Mouse (Mus musculus): ENCODE data around the gene Commd7. TPM values are rescaled to one million over a fixed set of nuclear protein-coding genes. Genes with fewer than 3 reads are reported as not detected.
A peak's percentile ranks its signal among the peaks of the same experiment; 100 is the strongest.

Commd7 gene
- total RNA-seq, 1 experiment, result 12.7 TPM

- Histone ChIP-seq H3K9me3 (ENCODE audit: control insufficient read depth, insufficient read depth, low read depth, low read length) (no peaks in the 10 kb centered on the region), H3K36me3 (ENCODE audit: control insufficient read depth, insufficient read depth, low read length, poor library complexity, severe bottlenecking) (no peaks in the 10 kb centered on the region), H3K4me1 (ENCODE audit: control insufficient read depth in 2 of 2, insufficient read depth in 2 of 2, low read length in 2 of 2, poor library complexity in 1 of 2) (peaks cover 12 to 30% of the 10 kb centered on the region in 2 experiments; a peak in 3 of 4 replicates), H3K9ac (ENCODE audit: insufficient read depth, low read depth, low read length, poor library complexity, severe bottlenecking) (peak overlapping the region; percentile 43; the same call in 1 of the 2 replicates), H3K27ac (ENCODE audit: insufficient read depth, low read depth, low read length, poor library complexity, severe bottlenecking) (peak overlapping the region; percentile 74; the same call in 1 of the 2 replicates), H3K4me3 (ENCODE audit: insufficient read depth in 1 of 2, low read depth in 1 of 2, low read length in 2 of 2, poor library complexity in 1 of 2, severe bottlenecking in 1 of 2) (no peak overlapping the region)
- no peak for DNase-seq (ENCODE audit: low read depth, low spot score)
- in situ Hi-C loops (cut with MboI; ENCODE audit: low sequenced_read_pairs in 2 of 2, unreplicated experiment in 2 of 2), result loop anchor here (10.0 to 25.0 kb wide), 2 partner anchors 96 to 99 kb away; partner anchors contain the start of gene 4930404H24Rik (in 1 of the 2)
- no peak for TF ChIP-seq MAFK (IDR thresholded peaks at IDR 0.05; ENCODE audit: insufficient read depth, low read depth, low read length)
- no peak for TF ChIP-seq ZC3H11A (IDR thresholded peaks at IDR 0.05; ENCODE audit: borderline replicate concordance, low read depth, low read length)
- no peak for TF ChIP-seq ZNF384 (IDR thresholded peaks at IDR 0.05; ENCODE audit: low read depth, low read length)
- no peak for TF ChIP-seq CHD2 (IDR thresholded peaks at IDR 0.05; ENCODE audit: low read depth, low read length)
- TF ChIP-seq HCFC1 (IDR thresholded peaks at IDR 0.05; ENCODE audit: borderline replicate concordance, insufficient read depth, low read length), result no peak
Observed at GRCm38 (mm10) chr2:153583641-153584049, 48.9 kb downstream of the Commd7 start.

GRCm38 (mm10) chr2:153582876-153583585 lies 49.5 kb downstream of the Commd7 start:
- no peaks in the 10 kb centered on the region for H3K36me3 ChIP-seq (ENCODE audit: control insufficient read depth, insufficient read depth, low read length, poor library complexity, severe bottlenecking)
- no peaks in the 10 kb centered on the region for H3K9me3 ChIP-seq (ENCODE audit: control insufficient read depth, insufficient read depth, low read depth, low read length)
- no peak for DNase-seq (ENCODE audit: low read depth, low spot score)
- H3K4me1 ChIP-seq (ENCODE audit: control insufficient read depth in 2 of 2, insufficient read depth in 2 of 2, low read length in 2 of 2, poor library complexity in 1 of 2), result peaks cover 12 to 30% of the 10 kb centered on the region in 2 experiments; a peak in 3 of 4 replicates
- peak overlapping the region; percentile 43; the same call in 1 of the 2 replicates for H3K9ac ChIP-seq (ENCODE audit: insufficient read depth, low read depth, low read length, poor library complexity, severe bottlenecking)
- TF ChIP-seq CHD2 (IDR thresholded peaks at IDR 0.05; ENCODE audit: low read depth, low read length) (no peak), ZNF384 (IDR thresholded peaks at IDR 0.05; ENCODE audit: low read depth, low read length) (no peak), HCFC1 (IDR thresholded peaks at IDR 0.05; ENCODE audit: borderline replicate concordance, insufficient read depth, low read length) (no peak), MAFK (IDR thresholded peaks at IDR 0.05; ENCODE audit: insufficient read depth, low read depth, low read length) (no peak), ZC3H11A (IDR thresholded peaks at IDR 0.05; ENCODE audit: borderline replicate concordance, low read depth, low read length) (no peak)
- in situ Hi-C loops (cut with MboI; ENCODE audit: low sequenced_read_pairs in 2 of 2, unreplicated experiment in 2 of 2), result loop anchor here (10.0 to 25.0 kb wide), 2 partner anchors 96 to 98 kb away; partner anchors contain the start of gene 4930404H24Rik (in 1 of the 2)
- no peak overlapping the region for H3K4me3 ChIP-seq (ENCODE audit: insufficient read depth in 1 of 2, low read depth in 1 of 2, low read length in 2 of 2, poor library complexity in 1 of 2, severe bottlenecking in 1 of 2)
- H3K27ac ChIP-seq (ENCODE audit: insufficient read depth, low read depth, low read length, poor library complexity, severe bottlenecking), result peak overlapping the region; percentile 74; the same call in 1 of the 2 replicates

GRCm38 (mm10) chr2:153581416-153581815 lies 51.2 kb downstream of the Commd7 start:
- no peak for TF ChIP-seq HCFC1 (IDR thresholded peaks at IDR 0.05; ENCODE audit: borderline replicate concordance, insufficient read depth, low read length)
- TF ChIP-seq CHD2 (IDR thresholded peaks at IDR 0.05; ENCODE audit: low read depth, low read length), result no peak
- TF ChIP-seq MAFK (IDR thresholded peaks at IDR 0.05; ENCODE audit: insufficient read depth, low read depth, low read length), result no peak
- no peak for TF ChIP-seq ZNF384 (IDR thresholded peaks at IDR 0.05; ENCODE audit: low read depth, low read length)
- no peak for TF ChIP-seq ZC3H11A (IDR thresholded peaks at IDR 0.05; ENCODE audit: borderline replicate concordance, low read depth, low read length)
- DNase-seq (ENCODE audit: low read depth, low spot score), result no peak
- H3K9ac ChIP-seq (ENCODE audit: insufficient read depth, low read depth, low read length, poor library complexity, severe bottlenecking), result 0 out of 2 replicates have a peak overlapping the region, but pooled peaks have one; percentile 15
- no peak overlapping the region; the same call in 1 of the 2 replicates for H3K27ac ChIP-seq (ENCODE audit: insufficient read depth, low read depth, low read length, poor library complexity, severe bottlenecking)
- H3K4me3 ChIP-seq (ENCODE audit: insufficient read depth in 1 of 2, low read depth in 1 of 2, low read length in 2 of 2, poor library complexity in 1 of 2, severe bottlenecking in 1 of 2), result no peak overlapping the region
- peaks cover 14 to 31% of the 10 kb centered on the region in 2 experiments; a peak in 3 of 4 replicates for H3K4me1 ChIP-seq (ENCODE audit: control insufficient read depth in 2 of 2, insufficient read depth in 2 of 2, low read length in 2 of 2, poor library complexity in 1 of 2)
- H3K36me3 ChIP-seq (ENCODE audit: control insufficient read depth, insufficient read depth, low read length, poor library complexity, severe bottlenecking), result no peaks in the 10 kb centered on the region
- in situ Hi-C loops (cut with MboI; ENCODE audit: low sequenced_read_pairs in 2 of 2, unreplicated experiment in 2 of 2), result loop anchor here (10.0 to 25.0 kb wide), 2 partner anchors 94 to 97 kb away; partner anchors contain the start of gene 4930404H24Rik (in 1 of the 2)
- no peaks in the 10 kb centered on the region for H3K9me3 ChIP-seq (ENCODE audit: control insufficient read depth, insufficient read depth, low read depth, low read length)

GRCm38 (mm10) chr2:153580458-153580985 lies 52.1 kb downstream of the Commd7 start:
- in situ Hi-C loops (cut with MboI; ENCODE audit: low sequenced_read_pairs in 2 of 2, unreplicated experiment in 2 of 2), result loop anchor here (10.0 to 25.0 kb wide), 2 partner anchors 93 to 96 kb away; partner anchors contain the start of gene 4930404H24Rik (in 1 of the 2)
- DNase-seq (ENCODE audit: low read depth, low spot score), result peak; percentile 66
- H3K4me3 ChIP-seq (ENCODE audit: insufficient read depth in 1 of 2, low read depth in 1 of 2, low read length in 2 of 2, poor library complexity in 1 of 2, severe bottlenecking in 1 of 2), result no peak overlapping the region
- H3K4me1 ChIP-seq (ENCODE audit: control insufficient read depth in 2 of 2, insufficient read depth in 2 of 2, low read length in 2 of 2, poor library complexity in 1 of 2), result peaks cover 8 to 33% of the 10 kb centered on the region in 2 experiments; a peak in 3 of 4 replicates
- TF ChIP-seq ZNF384 (IDR thresholded peaks at IDR 0.05; ENCODE audit: low read depth, low read length) (peak; percentile 67), MAFK (IDR thresholded peaks at IDR 0.05; ENCODE audit: insufficient read depth, low read depth, low read length) (no peak)
- H3K9ac ChIP-seq (ENCODE audit: insufficient read depth, low read depth, low read length, poor library complexity, severe bottlenecking), result no peak overlapping the region
- H3K27ac ChIP-seq (ENCODE audit: insufficient read depth, low read depth, low read length, poor library complexity, severe bottlenecking), result peak overlapping the region; percentile 59; the same call in 1 of the 2 replicates
- no peaks in the 10 kb centered on the region for H3K36me3 ChIP-seq (ENCODE audit: control insufficient read depth, insufficient read depth, low read length, poor library complexity, severe bottlenecking)
- H3K9me3 ChIP-seq (ENCODE audit: control insufficient read depth, insufficient read depth, low read depth, low read length), result no peaks in the 10 kb centered on the region
